In the genomic region with DNA sequence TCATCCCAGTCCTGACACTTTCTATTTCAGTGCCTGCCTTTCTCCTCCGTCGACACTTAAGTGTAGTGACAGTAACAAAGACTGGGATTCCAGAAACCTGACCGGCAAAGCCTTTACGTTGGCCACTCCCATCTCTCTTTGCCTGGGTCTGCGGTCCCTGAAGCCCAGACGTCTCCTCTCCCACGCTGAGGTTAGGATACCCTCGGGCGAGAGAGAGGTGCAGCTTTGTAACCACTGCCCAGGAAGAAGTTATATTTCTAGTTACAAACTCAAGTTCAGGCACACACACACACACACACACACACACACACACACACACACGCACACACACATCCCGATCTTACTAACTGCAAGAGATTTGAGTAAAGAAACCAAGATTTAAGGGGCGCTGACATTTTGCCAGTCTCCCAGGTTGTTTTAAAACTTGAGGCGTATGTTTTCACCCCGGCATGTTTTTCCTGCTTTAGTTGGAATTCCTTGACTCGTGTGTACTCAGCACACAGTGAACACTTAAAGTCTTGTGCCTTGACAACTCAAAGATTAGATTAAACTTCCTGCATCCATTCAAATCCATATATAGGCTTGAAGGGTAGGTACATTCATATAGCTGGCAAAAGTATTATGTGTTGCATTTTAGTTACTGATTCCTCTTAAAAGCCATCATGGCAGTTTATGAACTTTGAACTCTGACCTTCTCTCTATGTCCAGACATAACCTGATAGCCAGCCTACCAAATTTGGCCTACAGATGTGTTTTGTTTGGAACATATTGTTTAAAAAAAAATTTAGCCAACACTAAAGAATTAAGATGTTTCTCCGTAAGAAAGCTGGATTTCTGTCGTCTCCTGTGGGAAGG, we compare ENCODE assay signal across 7 mouse cellular contexts. TPM values are rescaled to one million over a fixed set of nuclear protein-coding genes. Genes with fewer than 3 reads are reported as not detected.
A peak's percentile ranks its signal among the peaks of the same experiment; 100 is the strongest.
DNase-seq lines count a peak whose midpoint lies in the region; ATAC-seq and TF ChIP-seq lines count a peak whose summit lies in the region.

No protein-coding gene starts in this region.

- peak; percentile 57 for TF ChIP-seq EP300 in lung, postnatal 0 days (IDR thresholded peaks at IDR 0.05)

- H3K4me2 ChIP-seq in lung, postnatal 0 days (replicated peaks; ENCODE audit: low read depth, low read length) = peak overlapping the region; percentile 69
- peak overlapping the region; percentile 92 for H3K4me2 ChIP-seq in neural tube, embryonic 12.5 days (replicated peaks)

- peak overlapping the region; percentile 76 for H3K9ac ChIP-seq in lung, postnatal 0 days (replicated peaks; ENCODE audit: low read depth)
- peak overlapping the region; percentile 79 for H3K9ac ChIP-seq in neural tube, embryonic 12.5 days

- H3K36me3 ChIP-seq in lung, postnatal 0 days (ENCODE audit: insufficient read depth, low read length) = no peaks in the 10 kb centered on the region
- no peaks in the 10 kb centered on the region for H3K36me3 ChIP-seq in neural tube, embryonic 12.5 days

- ATAC-seq in lung, postnatal 0 days = peak; percentile 29
- ATAC-seq in neural tube, embryonic 12.5 days (ENCODE audit: low FRiP score, low read depth) = peak; percentile 67

- no peaks in the 10 kb centered on the region for H3K9me3 ChIP-seq in lung, postnatal 0 days (ENCODE audit: low read length)
- no peaks in the 10 kb centered on the region for H3K9me3 ChIP-seq in neural tube, embryonic 12.5 days

- peak; percentile 34 for TF ChIP-seq POLR2A in embryonic fibroblast, embryonic 13.5 days (IDR thresholded peaks at IDR 0.05; ENCODE audit: low read depth, low read length)

- peaks cover 14% of the 10 kb centered on the region; the same call in 1 of the 2 replicates for H3K4me1 ChIP-seq in lung, postnatal 0 days (ENCODE audit: insufficient read depth, low read depth, low read length)
- 0 out of 2 replicates have a peak, but pooled peaks cover 3% of the 10 kb centered on the region for H3K4me1 ChIP-seq in embryonic fibroblast, embryonic 13.5 days (ENCODE audit: control insufficient read depth, insufficient read depth, low read length)
- peaks cover 6% of the 10 kb centered on the region for H3K4me1 ChIP-seq in neural tube, embryonic 12.5 days

- no peaks in the 10 kb centered on the region for H3K27me3 ChIP-seq in lung, postnatal 0 days (replicated peaks; ENCODE audit: insufficient read depth, low read length)
- no peaks in the 10 kb centered on the region for H3K27me3 ChIP-seq in neural tube, embryonic 12.5 days (replicated peaks)

- 3% methylated on average over 17 of the region's 17 CpGs for WGBS in lung, postnatal 0 days
- WGBS in large intestine, adult 2 months = 6% methylated on average over 17 of the region's 17 CpGs
- WGBS in neural tube, embryonic 12.5 days = 27% methylated on average over 17 of the region's 17 CpGs

- peak; percentile 66 for DNase-seq in lung, postnatal 0 days (ENCODE audit: low spot score)
- DNase-seq in lung, postnatal 10 days = no peak
- DNase-seq in large intestine, adult 2 months (ENCODE audit: low read depth, low spot score) = peak; percentile 38
- DNase-seq in urinary bladder, adult 2 months (ENCODE audit: low spot score) = no peak
- DNase-seq in gastrocnemius, postnatal 25 days = no peak

- peak overlapping the region; percentile 67 for H3K4me3 ChIP-seq in lung, postnatal 0 days (ENCODE audit: low read depth, low read length)
- peak overlapping the region; percentile 81 for H3K4me3 ChIP-seq in embryonic fibroblast, embryonic 13.5 days (ENCODE audit: insufficient read depth, low read length)
- peak overlapping the region; percentile 70 for H3K4me3 ChIP-seq in neural tube, embryonic 12.5 days

- peak overlapping the region; percentile 97 for H3K27ac ChIP-seq in lung, postnatal 0 days (ENCODE audit: low read length)
- peak overlapping the region; percentile 94 for H3K27ac ChIP-seq in embryonic fibroblast, embryonic 13.5 days (ENCODE audit: insufficient read depth, low read length)
- H3K27ac ChIP-seq in neural tube, embryonic 12.5 days = 0 out of 2 replicates have a peak overlapping the region, but pooled peaks have one; percentile 10

- TF ChIP-seq CTCF in lung, postnatal 0 days (IDR thresholded peaks at IDR 0.05) = no peak
- no peak for TF ChIP-seq CTCF in embryonic fibroblast, embryonic 13.5 days (IDR thresholded peaks at IDR 0.05; ENCODE audit: borderline replicate concordance, insufficient read depth, low read length)

RNA-seq across cellular contexts. Expression of a gene that starts 0.6 kb away (rescaled TPM):
- 19.2 and 23.6 TPM in 2 replicates for polyA plus RNA-seq in lung, postnatal 0 days (2015; fragmentation: Nextera tagmentation; extraction: Ambion mirVana)
- polyA plus RNA-seq in embryonic fibroblast, embryonic 13.5 days (2011; ENCODE audit: insufficient read length, low read depth, missing spikeins) = 27.7 and 31.1 TPM in 2 replicates
- 2.1 and 4.6 TPM in 2 replicates for polyA plus RNA-seq in large intestine, adult 2 months (2012; rRNA removed)
- 8.7 and 10.1 TPM in 2 replicates for polyA plus RNA-seq in neural tube, embryonic 12.5 days (2016; fragmentation: Nextera tagmentation; extraction: Ambion mirVana)
- 7.8 and 13.3 TPM in 2 replicates for polyA plus RNA-seq in urinary bladder, adult 2 months (2012; rRNA removed)
- 10 to 100 TPM; 11.9 to 14.7 TPM for total RNA-seq in gastrocnemius, postnatal 25 days (2021)

RNA-seq across cellular contexts. Expression of a gene that starts 28.4 kb away (rescaled TPM):
- 49.0 and 50.0 TPM in 2 replicates for polyA plus RNA-seq in lung, postnatal 0 days (2015; fragmentation: Nextera tagmentation; extraction: Ambion mirVana)
- polyA plus RNA-seq in embryonic fibroblast, embryonic 13.5 days (2011; ENCODE audit: insufficient read length, low read depth, missing spikeins) = 10.1 and 12.0 TPM in 2 replicates
- polyA plus RNA-seq in large intestine, adult 2 months (2012; rRNA removed) = 14.7 and 17.8 TPM in 2 replicates
- 20.7 and 21.4 TPM in 2 replicates for polyA plus RNA-seq in neural tube, embryonic 12.5 days (2016; fragmentation: Nextera tagmentation; extraction: Ambion mirVana)
- polyA plus RNA-seq in urinary bladder, adult 2 months (2012; rRNA removed) = 16.6 and 17.2 TPM in 2 replicates
- 1 to 10 TPM; 4.0 to 4.4 TPM for total RNA-seq in gastrocnemius, postnatal 25 days (2021)

Comparison
In these comparisons a context has a peak if more than half of its experiments do, and no peak if none do; other contexts are left out.
1. DNase-seq: peak in lung, postnatal 0 days (single experiment) and large intestine, adult 2 months (single experiment); none in lung, postnatal 10 days (single experiment), urinary bladder, adult 2 months (single experiment) and gastrocnemius, postnatal 25 days (single experiment).
2. H3K27ac ChIP-seq: peak in every context shown above with its lines; median percentile 97 in lung, postnatal 0 days; 94 in embryonic fibroblast, embryonic 13.5 days; 10 in neural tube, embryonic 12.5 days.
3. Peak in every context shown above with its lines, with median percentiles within 50 percentile points of each other: H3K4me3 ChIP-seq.